ENCODE assay signal across 9 mouse cellular contexts in the genomic region with DNA sequence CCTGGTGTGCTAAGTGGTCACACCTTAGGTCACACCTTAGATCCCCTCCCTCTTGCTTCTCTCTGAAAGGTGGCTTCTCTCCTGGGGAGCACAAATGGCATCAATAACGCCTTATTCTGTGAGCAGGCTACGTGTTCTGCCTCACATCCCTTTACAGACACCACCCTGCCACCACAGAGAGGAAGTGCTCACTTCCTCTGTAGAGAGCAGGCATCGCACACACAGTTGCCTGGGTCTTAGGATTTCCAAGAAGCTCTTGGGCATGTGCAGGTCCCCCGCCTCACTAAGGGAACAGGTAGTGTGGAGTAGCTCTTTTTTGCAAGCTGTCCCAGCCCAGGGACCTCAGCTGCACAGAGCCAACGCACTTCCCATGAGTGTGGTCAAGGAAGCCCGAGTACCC. TPM values are rescaled to one million over a fixed set of nuclear protein-coding genes. Genes with fewer than 3 reads are reported as not detected.
DNase-seq lines count a peak whose midpoint lies in the region; ATAC-seq and TF ChIP-seq lines count a peak whose summit lies in the region.
"Had no signal": no experiment of that assay in that cellular context is flagged by ENCODE, and none has a peak within 500 bp of the region (broad histone marks: within the 10 kb centered on the region; RNA-seq: fewer than 3 reads in every experiment).

No protein-coding gene starts in this region.

- peak; percentile 35 for ATAC-seq in lung, postnatal 0 days

- no peak overlapping the region for H3K4me3 ChIP-seq in bone marrow, adult 2 months (replicated peaks; ENCODE audit: control insufficient read depth, low read depth, low read length)
- H3K4me3 ChIP-seq in lung, postnatal 0 days (ENCODE audit: low read depth, low read length) = no peak overlapping the region

- H3K36me3 ChIP-seq in lung, postnatal 0 days (ENCODE audit: insufficient read depth, low read length) = peaks cover 5% of the 10 kb centered on the region; the same call in 1 of the 2 replicates

- H3K27ac ChIP-seq in bone marrow, adult 2 months (ENCODE audit: control insufficient read depth, insufficient read depth, low read depth, low read length, poor library complexity) = peak overlapping the region; percentile 83
- 0 out of 2 replicates have a peak overlapping the region, but pooled peaks have one; percentile 51 for H3K27ac ChIP-seq in lung, postnatal 0 days (ENCODE audit: low read length)

- peak; percentile 33 to 57 for DNase-seq in heart, adult 18-20 months
- DNase-seq in heart, postnatal 4 days = no peak
- peak; percentile 44 for DNase-seq in lung, postnatal 0 days (ENCODE audit: low spot score)
- DNase-seq in spleen, postnatal 36 days (ENCODE audit: low spot score in 2 of 2) = peak; percentile 88
- no peak for DNase-seq in gastrocnemius, adult 8-10 months (ENCODE audit: low spot score in 2 of 2)
- no peak for DNase-seq in right cerebral cortex, postnatal 10 days (ENCODE audit: low spot score in 2 of 2)
- no peak for DNase-seq in kidney, adult 11 months
- DNase-seq: kidney, adult 18-20 months had no signal

- no peaks in the 10 kb centered on the region for H3K27me3 ChIP-seq in lung, postnatal 0 days (replicated peaks; ENCODE audit: insufficient read depth, low read length)

- TF ChIP-seq EP300 in lung, postnatal 0 days (IDR thresholded peaks at IDR 0.05) = no peak

- peaks cover 16% of the 10 kb centered on the region; the same call in 1 of the 2 replicates for H3K4me1 ChIP-seq in bone marrow, adult 2 months (ENCODE audit: control insufficient read depth, insufficient read depth, low read length)
- H3K4me1 ChIP-seq in lung, postnatal 0 days (ENCODE audit: insufficient read depth, low read depth, low read length) = peaks cover 7% of the 10 kb centered on the region; the same call in 1 of the 2 replicates

- no peak for TF ChIP-seq CTCF in bone marrow, adult 2 months (IDR thresholded peaks at IDR 0.05; ENCODE audit: control insufficient read depth, insufficient read depth, low read length)
- no peak for TF ChIP-seq CTCF in lung, postnatal 0 days (IDR thresholded peaks at IDR 0.05)

- H3K9ac ChIP-seq in lung, postnatal 0 days (replicated peaks; ENCODE audit: low read depth) = no peak overlapping the region

- H3K4me2 ChIP-seq in lung, postnatal 0 days (replicated peaks; ENCODE audit: low read depth, low read length) = no peak overlapping the region

- 0% methylated on average over 6 of the region's 6 CpGs for WGBS in bone marrow, adult 2 months
- 58% methylated on average over 6 of the region's 6 CpGs for WGBS in lung, postnatal 0 days

- no peaks in the 10 kb centered on the region for H3K9me3 ChIP-seq in lung, postnatal 0 days (ENCODE audit: low read length)

- TF ChIP-seq POLR2A in bone marrow, adult 2 months (IDR thresholded peaks at IDR 0.05; ENCODE audit: borderline replicate concordance, control insufficient read depth, low read depth, low read length) = no peak

RNA-seq across cellular contexts. Expression of a gene that starts 18.7 kb away (rescaled TPM):
- total RNA-seq in heart, adult 18-20 months (2021) = 10 to 100 TPM; 12.2 to 13.5 TPM
- total RNA-seq in heart, postnatal 4 days (2021) = 10 to 100 TPM; 15.2 to 16.2 TPM
- polyA plus RNA-seq in bone marrow, adult 2 months (2011; ENCODE audit: insufficient read depth, insufficient read length, low replicate concordance, missing spikeins) = 6.7 and 20.9 TPM in 2 replicates
- 16.7 and 20.4 TPM in 2 replicates for polyA plus RNA-seq in lung, postnatal 0 days (2015; fragmentation: Nextera tagmentation; extraction: Ambion mirVana)
- total RNA-seq in gastrocnemius, adult 8-10 months (2022) = 1 to 10 TPM; 4.6 to 9.8 (median 5.3) TPM

RNA-seq across cellular contexts. Expression of a gene that starts 46.8 kb away (rescaled TPM):
- total RNA-seq in heart, adult 18-20 months (2021) = 10 to 100 TPM; 20.0 to 23.4 TPM
- total RNA-seq in heart, postnatal 4 days (2021) = 10 to 100 TPM; 13.2 to 17.7 TPM
- polyA plus RNA-seq in bone marrow, adult 2 months (2011; ENCODE audit: insufficient read depth, insufficient read length, low replicate concordance, missing spikeins) = 5.8 TPM in 2 replicates
- 4.6 and 5.8 TPM in 2 replicates for polyA plus RNA-seq in lung, postnatal 0 days (2015; fragmentation: Nextera tagmentation; extraction: Ambion mirVana)
- 10 to 100 TPM; 15.2 to 18.5 (median 16.8) TPM for total RNA-seq in gastrocnemius, adult 8-10 months (2022)

Comparison
In these comparisons a context has a peak if more than half of its experiments do, and no peak if none do; other contexts are left out.
1. DNase-seq: peak in heart, adult 18-20 months (2 of 2), lung, postnatal 0 days (single experiment) and spleen, postnatal 36 days (2 of 2); none in heart, postnatal 4 days (single experiment), gastrocnemius, adult 8-10 months (0 of 2), right cerebral cortex, postnatal 10 days (0 of 2) and kidney, adult 11 months (single experiment).